Comparison of ENCODE assay signal across 8 mouse cellular contexts in genomic region chr1:21959648-21960285, GRCm38 (mm10). TPM values are rescaled to one million over a fixed set of nuclear protein-coding genes. Genes with fewer than 3 reads are reported as not detected.
DNase-seq lines count a peak whose midpoint lies in the region; ATAC-seq and TF ChIP-seq lines count a peak whose summit lies in the region.

No protein-coding gene starts in this region.

- ATAC-seq in heart, embryonic 11.5 days (replicated peaks; ENCODE audit: insufficient number of reproducible peaks, low FRiP score, low TSS enrichment), result no peak
- no peak; the same call in 1 of the 2 replicates for ATAC-seq in limb, embryonic 14.5 days (ENCODE audit: low FRiP score, low read depth)
- no peak for ATAC-seq in cerebellum, adult (ENCODE audit: insufficient number of reproducible peaks, low FRiP score, low TSS enrichment)

- peaks cover 16% of the 10 kb centered on the region for H3K4me1 ChIP-seq in heart, embryonic 11.5 days (ENCODE audit: control insufficient read depth, insufficient read depth, low read length)
- H3K4me1 ChIP-seq in limb, embryonic 14.5 days (ENCODE audit: control insufficient read depth, insufficient read depth, low read length), result 0 out of 2 replicates have a peak, but pooled peaks cover 6% of the 10 kb centered on the region

- H3K36me3 ChIP-seq in heart, embryonic 11.5 days (ENCODE audit: control insufficient read depth, insufficient read depth, low read length), result no peaks in the 10 kb centered on the region
- H3K36me3 ChIP-seq in limb, embryonic 14.5 days (ENCODE audit: control insufficient read depth, insufficient read depth, low read length), result no peaks in the 10 kb centered on the region

- H3K4me2 ChIP-seq in heart, embryonic 11.5 days, result peak overlapping the region; percentile 94
- H3K4me2 ChIP-seq in limb, embryonic 14.5 days (replicated peaks; ENCODE audit: low read depth, low read length, severe bottlenecking), result peak overlapping the region; percentile 94

- no peaks in the 10 kb centered on the region for H3K9me3 ChIP-seq in heart, embryonic 11.5 days (replicated peaks; ENCODE audit: control insufficient read depth, low read length)
- no peaks in the 10 kb centered on the region for H3K9me3 ChIP-seq in limb, embryonic 14.5 days (ENCODE audit: control insufficient read depth, low read length)

- no peaks in the 10 kb centered on the region for H3K27me3 ChIP-seq in heart, embryonic 11.5 days (ENCODE audit: control insufficient read depth, insufficient read depth, low read length)
- H3K27me3 ChIP-seq in limb, embryonic 14.5 days (ENCODE audit: control insufficient read depth, insufficient read depth, low read length), result no peaks in the 10 kb centered on the region

- peak overlapping the region; percentile 71 for H3K9ac ChIP-seq in heart, embryonic 11.5 days (ENCODE audit: low read depth, low read length)
- no peak overlapping the region; the same call in 1 of the 2 replicates for H3K9ac ChIP-seq in limb, embryonic 14.5 days (ENCODE audit: low read depth, low read length, severe bottlenecking)

- 16% methylated on average over 8 of the region's 8 CpGs for WGBS in heart, embryonic 11.5 days (ENCODE audit: insufficient replicate concordance)
- 8% methylated on average over 8 of the region's 8 CpGs for WGBS in limb, embryonic 14.5 days

- no peak for TF ChIP-seq POLR2A in limb, embryonic 14.5 days (IDR thresholded peaks at IDR 0.05; ENCODE audit: borderline replicate concordance, extremely low read depth, insufficient read depth, insufficient read length)

- peak overlapping the region; percentile 82 for H3K4me3 ChIP-seq in heart, embryonic 11.5 days (ENCODE audit: low read depth, low read length)
- H3K4me3 ChIP-seq in limb, embryonic 14.5 days (replicated peaks; ENCODE audit: low read length), result peak overlapping the region; percentile 70

- H3K27ac ChIP-seq in heart, embryonic 11.5 days (ENCODE audit: low read depth, low read length), result peak overlapping the region; percentile 95; the same call in 1 of the 2 replicates
- H3K27ac ChIP-seq in limb, embryonic 14.5 days (replicated peaks; ENCODE audit: low read depth, low read length), result no peak overlapping the region

- no peak for DNase-seq in heart, postnatal 4 days
- peak; percentile 15 for DNase-seq in thymus, postnatal 14 days
- DNase-seq in thymus, postnatal 25 days, result no peak
- peak; percentile 35 for DNase-seq in limb, embryonic 14.5 days (ENCODE audit: low spot score)
- DNase-seq in frontal cortex, postnatal 25 days (ENCODE audit: low spot score in 2 of 2), result no peak
- no peak for DNase-seq in spleen, postnatal 4 days (ENCODE audit: low spot score in 2 of 2)

RNA-seq across cellular contexts. Expression of gene Kcnq5, which starts 2.0 kb away (rescaled TPM):
- polyA plus RNA-seq in heart, embryonic 11.5 days (2014; fragmentation: Nextera tagmentation; extraction: Ambion mirVana), result 4.2 and 5.3 TPM in 2 replicates
- 10 to 100 TPM; 10.1 to 12.5 TPM for total RNA-seq in heart, postnatal 4 days (2021)
- 2.5 and 2.9 TPM in 2 replicates for polyA plus RNA-seq in limb, embryonic 14.5 days (2012; rRNA removed)
- polyA plus RNA-seq in limb, embryonic 14.5 days (2014; fragmentation: Nextera tagmentation; extraction: Ambion mirVana), result 2.3 and 2.9 TPM in 2 replicates

Comparison
In these comparisons a context has a peak if more than half of its experiments do, and no peak if none do; other contexts are left out.
1. DNase-seq: peak in thymus, postnatal 14 days (single experiment) and limb, embryonic 14.5 days (single experiment); none in heart, postnatal 4 days (single experiment), thymus, postnatal 25 days (single experiment), frontal cortex, postnatal 25 days (0 of 2) and spleen, postnatal 4 days (0 of 2).